Mouse (Mus musculus) kidney, embryonic 14.5 days (tissue): ENCODE results near the gene Itsn1. TPM values are rescaled to one million over a fixed set of nuclear protein-coding genes. Genes with fewer than 3 reads are reported as not detected.

Experiments
- ATAC-seq: fragments of 200-750 bp; cut with Nextera tagmentation; 2 replicates; pipeline ENCODE4 v1.8.0; 2017; ENCODE audit warnings: moderate number of reproducible peaks, mild to moderate bottlenecking, moderate TSS enrichment, moderate library complexity; ENCODE audit not compliant: low FRiP score, low TSS enrichment
- H3K27ac ChIP-seq: fragments of 300-500 bp; sonication (generic); 2 replicates; pipeline ENCODE4 v1.5.1; 2014; ENCODE audit warnings: low read depth, mild to moderate bottlenecking, low read length, moderate library complexity, mixed read lengths
- H3K27me3 ChIP-seq: fragments of 300-500 bp; sonication (generic); 2 replicates; pipeline ENCODE4 v1.6.1; 2014; ENCODE audit warnings: mild to moderate bottlenecking, low read length; ENCODE audit not compliant: control insufficient read depth, insufficient read depth
- H3K36me3 ChIP-seq: fragments of 300-500 bp; sonication (generic); 2 replicates; pipeline ENCODE4 v1.6.1; 2014; ENCODE audit warnings: low read length, mixed read lengths; ENCODE audit not compliant: control insufficient read depth, insufficient read depth
- H3K4me1 ChIP-seq: fragments of 300-500 bp; sonication (generic); 2 replicates; pipeline ENCODE4 v1.6.1; 2014; ENCODE audit warnings: low read length, mixed read lengths; ENCODE audit not compliant: control insufficient read depth, insufficient read depth
- H3K4me2 ChIP-seq: fragments of 300-500 bp; sonication (generic); replicated peaks from 2 replicates; pipeline ENCODE4 v1.6.1; 2014; ENCODE audit warnings: low read depth, mild to moderate bottlenecking, low read length
- H3K4me3 ChIP-seq: fragments of 300-500 bp; sonication (generic); 2 replicates; pipeline ENCODE4 v1.5.1; 2014; ENCODE audit warnings: mild to moderate bottlenecking, low read length
- H3K9ac ChIP-seq: fragments of 300-500 bp; sonication (generic); 2 replicates; pipeline ENCODE4 v1.6.1; 2014; ENCODE audit warnings: low read depth, mild to moderate bottlenecking, low read length, moderate library complexity
- H3K9me3 ChIP-seq: fragments of 300-500 bp; sonication (generic); 2 replicates; pipeline ENCODE4 v1.6.1; 2016; ENCODE audit warnings: low read length; ENCODE audit not compliant: control insufficient read depth
- WGBS: fragments of 180-500 bp; shearing (Covaris S2); extraction: QIAGEN DNeasy Blood & Tissue Kit; methylation state at CpG from one replicate; pipeline ENCODE4 v1.1.7; 2014; 5-methylcytosine and 5-hydroxymethylcytosine counted together
- polyA plus RNA-seq: library from polyadenylated mRNA; unstranded; fragments of >200 nt; fragmentation: Nextera tagmentation; extraction: Ambion mirVana; gene quantifications from 2 replicates; pipeline ENCODE4 v1.2.1, GENCODE M21; 2014

The Itsn1 gene
- 18.8 and 27.7 TPM in 2 replicates for polyA plus RNA-seq

GRCm38 (mm10) chr16:91729066-91729482 lies at the start of gene Itsn1:
TSS of gene Itsn1 (plus strand) at chr16:91729281.
- Histone ChIP-seq H3K4me3 (peak within 1 kb of the TSS; percentile 86), H3K27me3 (no peaks in the 10 kb centered on the region), H3K36me3 (no peaks in the 10 kb centered on the region), H3K9me3 (no peaks in the 10 kb centered on the region), H3K27ac (peak within 1 kb of the TSS; percentile 88), H3K9ac (peak within 1 kb of the TSS; percentile 93), H3K4me2 (peak within 1 kb of the TSS; percentile 74), H3K4me1 (peaks cover 10% of the 10 kb centered on the region)
- WGBS, result under 1% methylated on average over 33 of the region's 33 CpGs
- peak; percentile 93 for ATAC-seq

GRCm38 (mm10) chr16:91680656-91681055 lies 48.4 kb upstream of the Itsn1 start:
- Histone ChIP-seq H3K9ac (no peak overlapping the region), H3K27me3 (no peaks in the 10 kb centered on the region), H3K36me3 (peaks cover 90% of the 10 kb centered on the region), H3K9me3 (no peaks in the 10 kb centered on the region), H3K4me2 (no peak overlapping the region), H3K4me1 (no peaks in the 10 kb centered on the region), H3K27ac (no peak overlapping the region), H3K4me3 (no peak overlapping the region)
- ATAC-seq, result no peak
- WGBS, result 83% methylated on average over 5 of the region's 5 CpGs

GRCm38 (mm10) chr16:91685526-91685925 lies 43.6 kb upstream of the Itsn1 start:
- Histone ChIP-seq H3K4me2 (no peak overlapping the region), H3K4me3 (no peak overlapping the region), H3K9me3 (no peaks in the 10 kb centered on the region), H3K9ac (no peak overlapping the region), H3K27ac (no peak overlapping the region), H3K27me3 (no peaks in the 10 kb centered on the region), H3K36me3 (peaks cover 51% of the 10 kb centered on the region), H3K4me1 (peaks cover 16% of the 10 kb centered on the region)
- WGBS, result 86% methylated on average over 5 of the region's 5 CpGs
- no peak for ATAC-seq

GRCm38 (mm10) chr16:91686369-91686768 lies 42.7 kb upstream of the Itsn1 start:
- H3K4me1 ChIP-seq, result peaks cover 16% of the 10 kb centered on the region
- H3K27ac ChIP-seq, result no peak overlapping the region
- H3K27me3 ChIP-seq, result no peaks in the 10 kb centered on the region
- H3K9ac ChIP-seq, result no peak overlapping the region
- no peak overlapping the region for H3K4me3 ChIP-seq
- WGBS, result 77% methylated on average over 5 of the region's 5 CpGs
- H3K9me3 ChIP-seq, result no peaks in the 10 kb centered on the region
- no peak for ATAC-seq
- H3K36me3 ChIP-seq, result peaks cover 45% of the 10 kb centered on the region
- H3K4me2 ChIP-seq, result no peak overlapping the region

GRCm38 (mm10) chr16:91688023-91688618 lies 41.0 kb upstream of the Itsn1 start:
- Histone ChIP-seq H3K4me1 (peaks cover 16% of the 10 kb centered on the region), H3K36me3 (peaks cover 27% of the 10 kb centered on the region), H3K9ac (peak overlapping the region; percentile 86), H3K27ac (peak overlapping the region; percentile 67), H3K4me2 (peak overlapping the region; percentile 87), H3K9me3 (no peaks in the 10 kb centered on the region), H3K27me3 (no peaks in the 10 kb centered on the region), H3K4me3 (peak overlapping the region; percentile 93)
- peak; percentile 63 for ATAC-seq
- 2% methylated on average over 40 of the region's 51 CpGs for WGBS

GRCm38 (mm10) chr16:91688619-91689334 lies 40.3 kb upstream of the Itsn1 start, which contains the start of gene Donson:
TSS of gene Donson (minus strand) at chr16:91688770.
- Histone ChIP-seq H3K27me3 (no peaks in the 10 kb centered on the region), H3K4me2 (peak within 1 kb of the TSS; percentile 87), H3K4me3 (peak within 1 kb of the TSS; percentile 93), H3K9ac (peak within 1 kb of the TSS; percentile 86), H3K9me3 (no peaks in the 10 kb centered on the region), H3K27ac (peak within 1 kb of the TSS; percentile 67), H3K4me1 (peaks cover 16% of the 10 kb centered on the region), H3K36me3 (peaks cover 25% of the 10 kb centered on the region)
- ATAC-seq, result peak; percentile 99
- under 1% methylated on average over 65 of the region's 71 CpGs for WGBS

- Histone ChIP-seq H3K4me3 (no peak overlapping the region), H3K9ac (no peak overlapping the region), H3K9me3 (no peaks in the 10 kb centered on the region), H3K4me2 (peak overlapping the region; percentile 87; the same call in 1 of the 2 replicates), H3K27me3 (no peaks in the 10 kb centered on the region), H3K36me3 (peaks cover 15% of the 10 kb centered on the region), H3K4me1 (peaks cover 16% of the 10 kb centered on the region), H3K27ac (no peak overlapping the region)
- 53% methylated on average over 7 of the region's 7 CpGs for WGBS
- ATAC-seq, result no peak
Observed at GRCm38 (mm10) chr16:91689791-91690190, 39.3 kb upstream of the Itsn1 start.

- no peaks in the 10 kb centered on the region for H3K27me3 ChIP-seq
- H3K36me3 ChIP-seq, result peaks cover 22% of the 10 kb centered on the region; the same call in 1 of the 2 replicates
- no peaks in the 10 kb centered on the region for H3K9me3 ChIP-seq
- no peak overlapping the region for H3K27ac ChIP-seq
- peaks cover 7% of the 10 kb centered on the region; the same call in 1 of the 2 replicates for H3K4me1 ChIP-seq
- no peak overlapping the region for H3K4me3 ChIP-seq
- 28% methylated on average over 14 of the region's 14 CpGs for WGBS
- peak; percentile 95 for ATAC-seq
- H3K4me2 ChIP-seq, result no peak overlapping the region
- no peak overlapping the region for H3K9ac ChIP-seq
Observed at GRCm38 (mm10) chr16:91694455-91695084, 34.5 kb upstream of the Itsn1 start.
